Mouse (Mus musculus) liver, adult 2 months (tissue): ENCODE results near the gene Slit1.

Experiments used
- CTCF ChIP-seq: fragments of 200-500 bp; IDR thresholded peaks from 2 replicates; pipeline ENCODE4 v1.5.1; 2011; ENCODE audit warnings: low read depth, low read length, control low read depth
- POLR2A ChIP-seq: fragments of 200-500 bp; IDR thresholded peaks from 2 replicates; pipeline ENCODE4 v1.6.1; 2011; ENCODE audit warnings: low read length, control low read depth; ENCODE audit not compliant: insufficient read depth; ENCODE audit errors: extremely low read depth

DNA sequence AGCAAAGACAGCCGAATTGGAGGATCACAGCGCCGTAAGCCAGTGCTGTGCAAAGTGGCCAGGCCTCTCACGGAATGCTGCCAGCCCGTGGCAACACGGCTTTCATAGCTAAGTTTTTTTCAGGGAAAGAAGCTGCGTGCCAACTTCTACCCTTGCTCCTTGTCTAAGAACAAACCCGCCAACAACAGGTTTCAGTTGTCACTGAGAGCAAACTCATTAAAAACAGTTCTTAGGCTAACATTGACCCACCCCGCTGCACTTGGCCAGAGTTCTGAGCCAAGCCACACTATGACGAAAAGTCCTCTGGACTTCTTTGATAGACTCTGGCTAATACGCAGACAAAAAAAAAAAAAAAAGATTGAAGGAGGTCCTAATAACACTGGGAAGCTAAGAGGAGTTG is 114.5 kb downstream of the Slit1 start:
- TF ChIP-seq CTCF, result no peak
- no peak for TF ChIP-seq POLR2A
